Mouse (Mus musculus) limb, embryonic 13.5 days (tissue): Measurements from ENCODE around the gene Sept11. TPM values are rescaled to one million over a fixed set of nuclear protein-coding genes. Genes with fewer than 3 reads are reported as not detected.

Source experiments
- ATAC-seq: fragments of 200-750 bp; cut with Nextera tagmentation; 2 replicates; pipeline ENCODE4 v1.8.0; 2017; ENCODE audit warnings: low read depth, moderate number of reproducible peaks, moderate TSS enrichment; ENCODE audit not compliant: low FRiP score
- H3K27ac ChIP-seq: fragments of 300-500 bp; sonication (generic); 2 replicates; pipeline ENCODE4 v1.5.1; 2015; ENCODE audit warnings: inconsistent platforms, mild to moderate bottlenecking, moderate library complexity
- H3K27me3 ChIP-seq: fragments of 300-500 bp; sonication (generic); 2 replicates; pipeline ENCODE4 v1.6.1; 2015; ENCODE audit warnings: mild to moderate bottlenecking, inconsistent platforms
- H3K36me3 ChIP-seq: fragments of 300-500 bp; sonication (generic); 2 replicates; pipeline ENCODE4 v1.6.1; 2015; ENCODE audit warnings: inconsistent platforms, mild to moderate bottlenecking, moderate library complexity
- H3K4me1 ChIP-seq: fragments of 300-500 bp; sonication (generic); 2 replicates; pipeline ENCODE4 v1.6.1; 2015; ENCODE audit warnings: inconsistent platforms
- H3K4me2 ChIP-seq: fragments of 300-500 bp; sonication (generic); replicated peaks from 2 replicates; pipeline ENCODE4 v1.6.1; 2015; ENCODE audit warnings: inconsistent platforms, mild to moderate bottlenecking, moderate library complexity
- H3K4me3 ChIP-seq: fragments of 300-500 bp; sonication (generic); 2 replicates; pipeline ENCODE4 v1.5.1; 2015; ENCODE audit warnings: moderate library complexity, mild to moderate bottlenecking, inconsistent platforms
- H3K9ac ChIP-seq: fragments of 300-500 bp; sonication (generic); 2 replicates; pipeline ENCODE4 v1.6.1; 2015; ENCODE audit warnings: mild to moderate bottlenecking, inconsistent platforms
- H3K9me3 ChIP-seq: fragments of 300-500 bp; sonication (generic); 2 replicates; pipeline ENCODE4 v1.6.1; 2016; ENCODE audit warnings: inconsistent platforms
- WGBS: fragments of 180-500 bp; shearing (Covaris S2); methylation state at CpG from one replicate; pipeline ENCODE4 v1.1.7; 2015; 5-methylcytosine and 5-hydroxymethylcytosine counted together
- polyA plus RNA-seq: library from polyadenylated mRNA; unstranded; fragments of >200 nt; fragmentation: Nextera tagmentation; extraction: Ambion mirVana; gene quantifications from 2 replicates; pipeline ENCODE4 v1.2.1, GENCODE M21; 2015

Sept11 gene
- polyA plus RNA-seq, 1 experiment from 2014 or later = 226 TPM

- Histone ChIP-seq H3K27ac (no peak overlapping the region), H3K9me3 (peaks cover 6% of the 10 kb centered on the region), H3K36me3 (no peaks in the 10 kb centered on the region), H3K9ac (no peak overlapping the region), H3K27me3 (no peaks in the 10 kb centered on the region), H3K4me3 (no peak overlapping the region), H3K4me2 (no peak overlapping the region), H3K4me1 (no peaks in the 10 kb centered on the region)
- no peak for ATAC-seq
- 88% methylated on average over 4 of the region's 4 CpGs for WGBS
Measured at GRCm38 (mm10) chr5:93060865-93061264, 32.4 kb upstream of the Sept11 start.

GRCm38 (mm10) chr5:93077661-93078323 is 15.4 kb upstream of the Sept11 start:
- H3K27ac ChIP-seq = no peak overlapping the region
- 0 out of 2 replicates have a peak, but pooled peaks cover 3% of the 10 kb centered on the region for H3K4me1 ChIP-seq
- ATAC-seq = no peak
- no peaks in the 10 kb centered on the region for H3K27me3 ChIP-seq
- 80% methylated on average over 7 of the region's 7 CpGs for WGBS
- H3K9ac ChIP-seq = no peak overlapping the region
- no peak overlapping the region for H3K4me2 ChIP-seq
- no peak overlapping the region for H3K4me3 ChIP-seq
- H3K36me3 ChIP-seq = no peaks in the 10 kb centered on the region
- no peaks in the 10 kb centered on the region for H3K9me3 ChIP-seq

GRCm38 (mm10) chr5:93079596-93079995 is 13.6 kb upstream of the Sept11 start:
- Histone ChIP-seq H3K4me1 (0 out of 2 replicates have a peak, but pooled peaks cover 3% of the 10 kb centered on the region), H3K4me3 (no peak overlapping the region)
- WGBS = 81% methylated on average over 3 of the region's 3 CpGs

GRCm38 (mm10) chr5:93085015-93085598 is 8.1 kb upstream of the Sept11 start:
- Histone ChIP-seq H3K27me3 (no peaks in the 10 kb centered on the region), H3K4me2 (no peak overlapping the region), H3K36me3 (no peaks in the 10 kb centered on the region), H3K4me3 (no peak overlapping the region), H3K9ac (no peak overlapping the region), H3K4me1 (0 out of 2 replicates have a peak, but pooled peaks cover 3% of the 10 kb centered on the region), H3K27ac (no peak overlapping the region), H3K9me3 (no peaks in the 10 kb centered on the region)
- ATAC-seq = no peak
- 58% methylated on average over 4 of the region's 4 CpGs for WGBS

More at GRCm38 (mm10) chr5:93079596-93079995, 13.6 kb upstream of the Sept11 start:
- Histone ChIP-seq H3K27ac (no peak overlapping the region), H3K27me3 (no peaks in the 10 kb centered on the region), H3K36me3 (no peaks in the 10 kb centered on the region), H3K4me2 (no peak overlapping the region), H3K9ac (no peak overlapping the region), H3K9me3 (no peaks in the 10 kb centered on the region)
- ATAC-seq = no peak

GRCm38 (mm10) chr5:93085900-93086299 is 7.3 kb upstream of the Sept11 start:
- Histone ChIP-seq H3K9ac (no peak overlapping the region), H3K4me1 (peaks cover under 1% of the 10 kb centered on the region), H3K27ac (no peak overlapping the region), H3K4me3 (no peak overlapping the region), H3K27me3 (no peaks in the 10 kb centered on the region), H3K9me3 (no peaks in the 10 kb centered on the region), H3K4me2 (no peak overlapping the region), H3K36me3 (no peaks in the 10 kb centered on the region)
- WGBS = 93% methylated on average over 4 of the region's 4 CpGs
- no peak for ATAC-seq

- Histone ChIP-seq H3K9me3 (no peaks in the 10 kb centered on the region), H3K36me3 (no peaks in the 10 kb centered on the region), H3K4me2 (peak overlapping the region; percentile 95), H3K27me3 (no peaks in the 10 kb centered on the region), H3K9ac (no peak overlapping the region), H3K4me1 (peaks cover 35% of the 10 kb centered on the region), H3K27ac (no peak overlapping the region), H3K4me3 (peak overlapping the region; percentile 82; the same call in 1 of the 2 replicates)
- no peak for ATAC-seq
- 72% methylated on average over 3 of the region's 3 CpGs for WGBS
Measured at GRCm38 (mm10) chr5:93091266-93091665, 2.0 kb upstream of the Sept11 start.

GRCm38 (mm10) chr5:93092147-93092781 is 973 bp upstream of the Sept11 start:
- Histone ChIP-seq H3K4me3 (peak overlapping the region; percentile 82), H3K9ac (peak overlapping the region; percentile 92), H3K4me2 (peak overlapping the region; percentile 95), H3K27ac (peak overlapping the region; percentile 94; the same call in 1 of the 2 replicates), H3K27me3 (no peaks in the 10 kb centered on the region), H3K36me3 (no peaks in the 10 kb centered on the region), H3K9me3 (no peaks in the 10 kb centered on the region), H3K4me1 (peaks cover 45% of the 10 kb centered on the region)
- WGBS = 3% methylated on average over 28 of the region's 28 CpGs
- 0 out of 2 replicates have a peak, but pooled peaks have one; percentile 6 for ATAC-seq

GRCm38 (mm10) chr5:93093638-93094527 is 646 bp downstream of the Sept11 start:
- no peaks in the 10 kb centered on the region for H3K36me3 ChIP-seq
- H3K4me2 ChIP-seq = peak overlapping the region; percentile 95
- H3K4me1 ChIP-seq = peaks cover 61% of the 10 kb centered on the region
- H3K9me3 ChIP-seq = no peaks in the 10 kb centered on the region
- peak overlapping the region; percentile 82 for H3K4me3 ChIP-seq
- peak overlapping the region; percentile 92 for H3K9ac ChIP-seq
- peak overlapping the region; percentile 94 for H3K27ac ChIP-seq
- WGBS = under 1% methylated on average over 50 of the region's 50 CpGs
- ATAC-seq = peak; percentile 50
- no peaks in the 10 kb centered on the region for H3K27me3 ChIP-seq

- peak overlapping the region; percentile 95 for H3K4me2 ChIP-seq
- H3K36me3 ChIP-seq = no peaks in the 10 kb centered on the region
- peaks cover 71% of the 10 kb centered on the region for H3K4me1 ChIP-seq
- no peaks in the 10 kb centered on the region for H3K9me3 ChIP-seq
- 16% methylated on average over 7 of the region's 7 CpGs for WGBS
- H3K4me3 ChIP-seq = peak overlapping the region; percentile 82
- 0 out of 2 replicates have a peak overlapping the region, but pooled peaks have one; percentile 94 for H3K27ac ChIP-seq
- ATAC-seq = no peak
- peak overlapping the region; percentile 92; the same call in 1 of the 2 replicates for H3K9ac ChIP-seq
- H3K27me3 ChIP-seq = no peaks in the 10 kb centered on the region
Measured at GRCm38 (mm10) chr5:93095301-93095700, 2.1 kb downstream of the Sept11 start.

- Histone ChIP-seq H3K9me3 (no peaks in the 10 kb centered on the region), H3K9ac (no peak overlapping the region), H3K4me2 (peak overlapping the region; percentile 95), H3K4me1 (peaks cover 71% of the 10 kb centered on the region), H3K4me3 (no peak overlapping the region), H3K36me3 (peaks cover 6% of the 10 kb centered on the region; the same call in 1 of the 2 replicates), H3K27ac (no peak overlapping the region), H3K27me3 (no peaks in the 10 kb centered on the region)
- ATAC-seq = no peak
- WGBS = 53% methylated on average over 13 of the region's 13 CpGs
Measured at GRCm38 (mm10) chr5:93097204-93097906, 4.1 kb downstream of the Sept11 start.

GRCm38 (mm10) chr5:93098219-93098618 is 5.0 kb downstream of the Sept11 start:
- WGBS = 67% methylated on average over 6 of the region's 6 CpGs

More at GRCm38 (mm10) chr5:93098219-93098618, 5.0 kb downstream of the Sept11 start:
- Histone ChIP-seq H3K27me3 (no peaks in the 10 kb centered on the region), H3K4me1 (peaks cover 70% of the 10 kb centered on the region), H3K27ac (no peak overlapping the region), H3K4me3 (no peak overlapping the region), H3K36me3 (peaks cover 9% of the 10 kb centered on the region; the same call in 1 of the 2 replicates), H3K9ac (no peak overlapping the region), H3K4me2 (no peak overlapping the region), H3K9me3 (no peaks in the 10 kb centered on the region)
- ATAC-seq = no peak
